Mouse (Mus musculus) liver, adult (tissue): ENCODE data around the gene Pno1.

Experiments
- GATA4 ChIP-seq: IDR thresholded peaks from 2 replicates; pipeline ENCODE4 v1.6.1; 2014; ENCODE audit warnings: mild to moderate bottlenecking, low read length; ENCODE audit not compliant: insufficient replicate concordance

The Pno1 gene

GRCm38 (mm10) chr11:17188786-17189185 is 22.6 kb downstream of the Pno1 start:
- no peak for TF ChIP-seq GATA4

- no peak for TF ChIP-seq GATA4
These were observed 23.7 kb downstream of the Pno1 start for GRCm38 (mm10) chr11:17187649-17188048.

- no peak for TF ChIP-seq GATA4
These were observed 28.2 kb downstream of the Pno1 start for GRCm38 (mm10) chr11:17183165-17183564.

- no peak for TF ChIP-seq GATA4
These were observed 29.6 kb downstream of the Pno1 start, which contains the start of gene Wdr92 for GRCm38 (mm10) chr11:17181807-17182206. Gene Wdr92, plus strand, starts transcription at chr11:17182107.

GRCm38 (mm10) chr11:17180753-17181152 is 30.6 kb downstream of the Pno1 start:
- TF ChIP-seq GATA4 = no peak

- TF ChIP-seq GATA4 = no peak
These were observed 34.7 kb downstream of the Pno1 start for GRCm38 (mm10) chr11:17176638-17177037.

GRCm38 (mm10) chr11:17172300-17172699 is 39.1 kb downstream of the Pno1 start:
- TF ChIP-seq GATA4 = no peak

- no peak for TF ChIP-seq GATA4
These were observed 40.2 kb downstream of the Pno1 start for GRCm38 (mm10) chr11:17170938-17171729.

- no peak for TF ChIP-seq GATA4
These were observed 42.1 kb downstream of the Pno1 start for GRCm38 (mm10) chr11:17169262-17169661.

- TF ChIP-seq GATA4 = no peak
These were observed 44.7 kb downstream of the Pno1 start for GRCm38 (mm10) chr11:17166627-17167026.

- TF ChIP-seq GATA4 = no peak
These were observed 47.4 kb downstream of the Pno1 start for GRCm38 (mm10) chr11:17163956-17164355.

- no peak for TF ChIP-seq GATA4
These were observed 51.1 kb downstream of the Pno1 start for GRCm38 (mm10) chr11:17160242-17160641.

- TF ChIP-seq GATA4 = no peak
These were observed 51.6 kb downstream of the Pno1 start for GRCm38 (mm10) chr11:17159738-17160241.

GRCm38 (mm10) chr11:17158858-17159737 is 52.3 kb downstream of the Pno1 start, which contains the start of gene Ppp3r1:
Gene Ppp3r1, plus strand, starts transcription at chr11:17159263.
- TF ChIP-seq GATA4 = no peak; the same call in 1 of the 2 replicates
